Mouse (Mus musculus): ENCODE data around the gene Cnot1. TPM values are rescaled to one million over a fixed set of nuclear protein-coding genes. Genes with fewer than 3 reads are reported as not detected.
"Not testable (repeated sequence)": the region's sequence is repeated elsewhere in the genome, so short reads cannot be mapped to it uniquely, and the experiment has no call there.

The Cnot1 gene
- total and polyA plus RNA-seq, 3 experiments, result 142 to 182 (median 146) TPM

DNA sequence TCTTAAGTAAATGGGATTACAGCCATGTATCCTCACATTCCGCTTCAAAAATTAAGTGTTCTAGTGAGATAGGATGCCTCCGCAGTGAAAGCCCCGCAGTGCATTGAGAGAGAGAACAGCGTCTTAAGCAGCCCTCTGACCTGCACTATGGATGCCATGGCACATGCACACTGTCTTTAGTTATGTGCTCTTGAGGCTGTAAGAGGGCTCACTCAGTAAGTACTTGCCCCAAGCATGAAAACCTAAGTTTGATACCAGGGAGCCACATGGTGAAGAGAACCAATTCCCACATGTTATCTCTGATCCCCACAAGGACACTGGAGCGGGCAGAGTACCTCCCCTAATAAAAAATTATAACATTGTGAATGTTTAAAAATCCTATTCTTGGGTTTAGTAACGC lies 8.1 kb downstream of the Cnot1 start:
- TF ChIP-seq MAZ (IDR thresholded peaks at IDR 0.05; ENCODE audit: low read depth, low read length) (no peak), PAX5 (IDR thresholded peaks at IDR 0.05; ENCODE audit: low read length) (no peak), USF2 (conservative IDR thresholded peaks at IDR 0.05; ENCODE audit: low read depth, low read length) (no peak), RCOR1 (conservative IDR thresholded peaks at IDR 0.05; ENCODE audit: low read depth, low read length) (no peak), CHD2 (IDR thresholded peaks at IDR 0.05; ENCODE audit: low read length) (no peak), ZKSCAN1 (IDR thresholded peaks at IDR 0.05; ENCODE audit: borderline replicate concordance, low read depth, low read length) (no peak), ZMIZ1 (IDR thresholded peaks at IDR 0.05; ENCODE audit: low read depth, low read length) (no peak), ZC3H11A (IDR thresholded peaks at IDR 0.05; ENCODE audit: low read depth, low read length) (no peak), MAX (IDR thresholded peaks at IDR 0.05; ENCODE audit: low read length) (no peak), MEF2A (IDR thresholded peaks at IDR 0.05; ENCODE audit: borderline replicate concordance, low read depth, low read length) (no peak), POLR2AphosphoS2 (IDR thresholded peaks at IDR 0.05; ENCODE audit: low read depth, low read length) (no peak), ZNF384 (IDR thresholded peaks at IDR 0.05; ENCODE audit: low read depth, low read length) (no peak), TCF12 (IDR thresholded peaks at IDR 0.05; ENCODE audit: low read depth, low read length) (no peak), KAT2A (IDR thresholded peaks at IDR 0.05; ENCODE audit: insufficient replicate concordance, low read length) (no peak), SIN3A (IDR thresholded peaks at IDR 0.05; ENCODE audit: low read length) (no peak), ELF1 (IDR thresholded peaks at IDR 0.05; ENCODE audit: low read depth, low read length) (no peak), MYC (IDR thresholded peaks at IDR 0.05; ENCODE audit: low read depth, low read length) (no peak), POLR2A (IDR thresholded peaks at IDR 0.05; ENCODE audit: low read depth, low read length) (no peak), UBTF (IDR thresholded peaks at IDR 0.05; ENCODE audit: low read depth, low read length) (no peak), CHD1 (IDR thresholded peaks at IDR 0.05; ENCODE audit: low read depth, low read length) (no peak)
- Histone ChIP-seq H3K27me3 (replicated peaks) (no peaks in the 10 kb centered on the region), H3K9ac (ENCODE audit: insufficient read depth, low read depth) (no peak overlapping the region), H3K9me3 (replicated peaks; ENCODE audit: low read length) (no peaks in the 10 kb centered on the region), H3K27ac (ENCODE audit: insufficient read depth, low read depth) (no peak overlapping the region), H3K79me2 (replicated peaks; ENCODE audit: control insufficient read depth, extremely low read depth, insufficient read depth, poor library complexity, severe bottlenecking) (peaks cover 94% of the 10 kb centered on the region), H3K4me2 (ENCODE audit: insufficient read depth, low read depth, poor library complexity, severe bottlenecking) (no peak overlapping the region), H3K4me1 (ENCODE audit: control insufficient read depth in 1 of 2, insufficient read depth in 2 of 2) (peaks cover 16 to 48% of the 10 kb centered on the region in 2 experiments), H3K4me3 (replicated peaks in 1 of 3; ENCODE audit: low read depth in 2 of 3, low read length in 2 of 3, poor library complexity in 1 of 3) (no peak overlapping the region), H3K36me3 (replicated peaks in 1 of 2; ENCODE audit: control insufficient read depth in 1 of 2, insufficient read depth in 1 of 2, low read length in 1 of 2) (peaks cover 19 to 67% of the 10 kb centered on the region in 2 experiments)
- no peak for DNase-seq (ENCODE audit: extremely low read depth)
- dilution Hi-C loops (cut with MboI; ENCODE audit: extremely low pct_ligation_motif_present, extremely low pct_unique_long_range_greater_than_20kb, low sequenced_read_pairs), result no loop called here
- in situ Hi-C loops (cut with MboI; ENCODE audit: low pct_ligation_motif_present, low pct_unique_long_range_greater_than_20kb, low sequenced_read_pairs), result no loop called here

DNA sequence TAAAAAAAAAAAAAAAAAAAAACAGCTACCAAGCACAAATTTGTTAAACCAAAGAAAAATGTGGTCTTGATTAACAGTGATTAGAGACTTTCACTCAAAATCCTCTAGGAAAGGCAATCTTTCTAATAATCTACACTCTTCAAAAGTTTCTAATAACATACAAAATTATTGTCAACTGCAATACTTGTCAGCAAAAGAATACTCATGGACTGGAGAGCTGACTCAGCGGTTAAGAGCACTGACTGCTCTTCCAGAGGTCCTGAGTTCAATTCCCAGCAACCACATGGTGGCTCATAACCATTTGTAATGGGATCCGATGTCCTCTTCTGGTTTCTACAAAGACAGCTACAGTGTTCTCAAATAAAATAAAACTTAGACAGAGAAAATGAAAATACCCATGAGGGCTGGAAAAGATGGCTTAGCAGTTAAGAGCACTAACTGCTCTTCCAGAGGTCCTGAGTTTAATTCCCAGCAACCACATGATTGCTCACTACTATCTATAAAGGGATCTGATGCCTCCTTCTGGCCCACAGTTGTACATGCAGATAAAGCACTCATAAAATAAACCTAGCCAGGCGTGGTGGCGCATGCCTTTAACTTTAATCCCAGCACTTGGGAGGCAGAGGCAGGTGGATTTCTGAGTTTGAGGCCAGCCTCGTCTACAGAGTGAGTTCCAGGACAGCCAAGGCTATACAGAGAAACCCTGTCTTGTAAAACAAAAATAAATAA lies 11.8 kb downstream of the Cnot1 start:
- peaks cover 88% of the 10 kb centered on the region for H3K79me2 ChIP-seq (replicated peaks; ENCODE audit: control insufficient read depth, extremely low read depth, insufficient read depth, poor library complexity, severe bottlenecking)
- H3K9ac ChIP-seq (ENCODE audit: insufficient read depth, low read depth); H3K4me3 ChIP-seq (replicated peaks in 1 of 3; ENCODE audit: low read depth in 2 of 3, low read length in 2 of 3, poor library complexity in 1 of 3); DNase-seq (ENCODE audit: extremely low read depth); dilution Hi-C loops (cut with MboI; ENCODE audit: extremely low pct_ligation_motif_present, extremely low pct_unique_long_range_greater_than_20kb, low sequenced_read_pairs); H3K4me2 ChIP-seq (ENCODE audit: insufficient read depth, low read depth, poor library complexity, severe bottlenecking); H3K27me3 ChIP-seq (replicated peaks); in situ Hi-C loops (cut with MboI; ENCODE audit: low pct_ligation_motif_present, low pct_unique_long_range_greater_than_20kb, low sequenced_read_pairs); H3K27ac ChIP-seq (ENCODE audit: insufficient read depth, low read depth); H3K9me3 ChIP-seq (replicated peaks; ENCODE audit: low read length): not testable (repeated sequence)
- peaks cover 5 to 19% of the 10 kb centered on the region in 2 experiments for H3K4me1 ChIP-seq (ENCODE audit: control insufficient read depth in 1 of 2, insufficient read depth in 2 of 2)
- H3K36me3 ChIP-seq (replicated peaks in 1 of 2; ENCODE audit: control insufficient read depth in 1 of 2, insufficient read depth in 1 of 2, low read length in 1 of 2), result peaks cover 4 to 60% of the 10 kb centered on the region in 2 experiments
- TF ChIP-seq MAFK (IDR thresholded peaks at IDR 0.05; ENCODE audit: insufficient replicate concordance, low read length), result peak; percentile 62; the same call in 1 of the 2 replicates
